Mouse (Mus musculus) G1E-ER4 (cell line): ENCODE measurements around the gene Dnah2. TPM values are rescaled to one million over a fixed set of nuclear protein-coding genes. Genes with fewer than 3 reads are reported as not detected.

Source experiments
- GATA1 ChIP-seq: IDR thresholded peaks from one replicate; pipeline ENCODE4 v1.8.0; 2012; ENCODE audit warnings: low read length, inconsistent platforms
- polyA plus RNA-seq: library from polyadenylated mRNA; stranded (reverse); fragments of >175 nt; gene quantifications from 2 replicates; pipeline ENCODE4 v1.2.3, GENCODE M21; 2012

Dnah2 gene
- polyA plus RNA-seq, 1 experiment = 0.01 TPM

DNA sequence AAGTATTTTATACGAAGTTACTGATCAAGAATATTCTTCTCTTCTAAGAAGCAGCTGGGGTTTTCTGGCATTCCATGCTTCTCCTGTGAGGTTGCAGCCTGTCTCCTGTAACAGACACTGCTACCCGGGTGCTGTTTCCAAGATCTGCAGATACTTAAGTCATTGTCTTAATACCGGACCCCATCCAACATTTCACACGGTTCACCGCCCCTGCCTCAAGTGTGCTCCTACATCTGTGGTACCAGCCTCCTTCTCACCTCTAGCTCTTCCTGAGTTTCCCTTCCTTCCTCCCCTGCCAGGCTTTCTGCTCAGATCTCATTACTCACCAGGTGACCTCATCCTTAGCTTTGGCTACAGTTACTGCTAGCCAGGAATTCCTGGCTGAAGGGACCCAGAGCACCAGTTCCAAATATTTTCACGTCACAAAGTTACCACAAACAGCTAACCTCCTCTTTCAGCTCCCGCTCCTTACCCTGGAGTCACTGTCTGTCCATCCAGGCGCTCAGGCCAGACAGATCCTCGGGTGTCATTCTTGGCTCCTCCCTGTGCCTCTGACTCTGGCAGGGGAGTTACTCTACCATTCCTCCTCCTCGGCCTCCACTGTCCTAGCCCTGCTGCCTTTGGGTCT, 166.3 kb downstream of the Dnah2 start:
- no peak for TF ChIP-seq GATA1

DNA sequence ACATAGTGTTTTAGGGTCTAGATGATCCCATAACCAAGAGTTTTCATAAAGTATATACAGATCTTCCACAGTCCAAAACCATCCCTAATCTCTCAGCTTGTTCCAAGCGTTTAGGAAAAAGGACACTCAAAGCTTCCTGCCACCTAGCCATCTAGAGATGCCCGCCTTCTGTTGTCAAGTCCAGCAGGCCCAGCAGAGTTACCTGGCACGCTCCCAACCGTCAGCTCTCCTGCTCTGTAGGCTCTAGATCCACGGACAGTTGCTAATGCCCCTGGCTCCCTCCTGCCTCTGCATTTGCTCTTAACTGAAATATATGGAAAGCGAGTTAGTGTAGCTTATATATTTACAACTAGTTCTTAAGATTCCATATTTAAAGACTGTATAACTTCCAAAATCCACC, 167.6 kb downstream of the Dnah2 start:
- no peak for TF ChIP-seq GATA1

DNA sequence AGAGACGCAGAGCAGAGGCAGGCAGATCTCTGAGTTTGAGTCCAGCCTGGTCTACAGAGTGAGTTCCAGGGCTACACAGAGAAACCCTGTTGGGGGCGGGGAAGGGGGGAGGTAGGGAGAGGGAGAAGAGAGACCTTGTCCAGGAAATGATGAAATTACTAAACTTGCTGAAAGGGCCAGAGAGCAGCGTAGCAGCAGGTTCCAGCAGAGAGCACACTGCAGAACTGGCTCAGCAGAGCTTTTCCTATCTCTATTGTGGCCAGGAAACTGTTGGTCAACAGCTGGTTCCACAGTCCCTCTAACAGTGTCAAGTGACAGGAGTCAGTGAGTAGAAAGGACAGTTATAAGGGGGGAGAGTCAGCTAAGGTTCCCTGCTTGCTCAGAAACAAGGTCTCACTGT, 169.3 kb downstream of the Dnah2 start:
- no peak for TF ChIP-seq GATA1

DNA sequence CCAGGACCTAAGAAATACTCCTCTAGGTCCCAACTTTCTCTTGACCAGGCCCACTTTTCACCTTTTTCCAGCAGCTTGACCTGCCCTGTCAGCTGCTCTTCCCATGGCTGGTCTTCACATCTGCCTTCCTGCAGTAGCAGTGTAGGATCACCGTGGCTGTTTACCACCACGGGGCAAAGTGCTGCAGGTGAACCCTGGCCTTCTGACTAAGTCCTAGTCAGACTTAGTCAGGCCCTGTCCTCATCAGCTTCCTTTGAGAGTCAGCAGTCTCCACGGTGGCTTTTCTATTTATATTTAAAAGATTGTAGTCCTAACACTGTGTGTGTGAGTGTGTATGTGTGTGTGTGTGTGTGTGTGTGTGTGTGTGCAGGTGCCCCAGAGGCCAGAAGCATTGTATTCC, 171.1 kb downstream of the Dnah2 start:
- no peak for TF ChIP-seq GATA1

DNA sequence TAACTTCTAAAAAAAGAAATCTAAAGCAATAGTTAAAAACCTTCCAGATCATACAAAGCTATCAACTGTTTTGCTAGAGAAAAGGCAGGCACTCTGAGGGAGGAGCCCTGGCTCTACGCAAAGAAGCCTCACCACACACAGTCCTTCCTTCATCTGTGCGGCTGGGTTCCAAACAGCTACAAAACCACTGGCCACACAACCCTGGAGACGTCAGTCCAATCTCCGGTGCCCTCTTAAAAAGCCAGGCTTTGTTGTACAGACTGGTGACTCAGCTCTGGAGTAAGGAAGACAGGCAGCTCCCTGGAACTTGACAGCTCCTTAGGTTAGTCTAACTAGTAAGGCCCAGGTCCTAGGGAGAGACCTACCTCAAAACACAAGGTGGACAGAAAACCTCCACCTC, 173.3 kb downstream of the Dnah2 start:
- no peak for TF ChIP-seq GATA1

DNA sequence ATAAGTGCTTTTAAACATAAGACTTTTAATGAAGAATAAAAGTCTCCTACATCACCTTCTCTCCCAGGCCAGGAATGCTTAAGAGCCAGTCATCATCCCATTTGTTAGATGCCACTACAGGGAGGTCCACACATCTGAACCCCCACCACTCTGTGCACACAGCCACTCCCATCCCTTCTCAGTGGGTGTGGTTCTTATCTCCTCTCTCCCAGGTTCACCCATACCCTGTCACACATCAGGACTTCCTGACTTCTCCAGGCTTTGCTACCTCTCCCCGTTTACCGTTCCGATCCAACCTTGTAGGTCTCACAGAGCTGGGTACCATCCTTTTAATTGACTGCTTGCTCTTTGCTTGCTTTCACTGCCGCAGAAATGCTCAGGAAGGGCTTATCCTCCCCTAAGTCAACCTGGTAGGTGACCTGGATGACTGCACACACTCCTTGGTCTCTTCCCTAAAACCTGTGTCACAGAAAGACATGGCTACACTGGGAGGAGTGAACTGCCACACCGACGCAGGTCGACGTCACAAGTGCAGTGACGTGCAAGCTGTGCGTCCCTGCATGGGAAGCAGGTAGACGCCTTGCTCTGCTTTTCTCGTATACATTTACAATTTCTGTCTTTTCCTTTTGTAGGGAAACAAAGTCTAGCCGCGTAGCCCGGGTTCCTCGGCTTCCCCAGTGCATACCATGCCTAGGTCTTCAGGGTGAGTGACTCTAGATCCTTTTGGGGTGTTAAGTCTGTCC, 175.5 kb downstream of the Dnah2 start:
- TF ChIP-seq GATA1 = no peak

DNA sequence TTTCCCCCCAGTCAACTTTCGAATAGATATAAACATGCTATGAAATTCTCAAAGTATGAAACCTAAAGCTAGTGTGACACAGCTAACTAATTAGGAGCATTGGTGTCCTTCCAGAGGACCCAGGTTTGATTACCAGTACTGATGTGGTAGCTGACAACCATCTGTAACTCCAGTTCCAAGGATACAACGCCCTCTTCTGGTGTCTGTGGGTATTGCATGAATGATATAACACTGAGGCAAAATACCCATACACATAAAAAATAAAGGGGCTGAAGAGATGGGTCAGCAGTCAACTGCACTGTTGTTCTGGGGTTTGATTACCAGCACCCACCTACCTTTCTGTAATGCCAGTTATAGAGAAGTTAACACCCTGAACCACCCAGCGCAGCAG, 176.1 kb downstream of the Dnah2 start:
- TF ChIP-seq GATA1 = no peak

DNA sequence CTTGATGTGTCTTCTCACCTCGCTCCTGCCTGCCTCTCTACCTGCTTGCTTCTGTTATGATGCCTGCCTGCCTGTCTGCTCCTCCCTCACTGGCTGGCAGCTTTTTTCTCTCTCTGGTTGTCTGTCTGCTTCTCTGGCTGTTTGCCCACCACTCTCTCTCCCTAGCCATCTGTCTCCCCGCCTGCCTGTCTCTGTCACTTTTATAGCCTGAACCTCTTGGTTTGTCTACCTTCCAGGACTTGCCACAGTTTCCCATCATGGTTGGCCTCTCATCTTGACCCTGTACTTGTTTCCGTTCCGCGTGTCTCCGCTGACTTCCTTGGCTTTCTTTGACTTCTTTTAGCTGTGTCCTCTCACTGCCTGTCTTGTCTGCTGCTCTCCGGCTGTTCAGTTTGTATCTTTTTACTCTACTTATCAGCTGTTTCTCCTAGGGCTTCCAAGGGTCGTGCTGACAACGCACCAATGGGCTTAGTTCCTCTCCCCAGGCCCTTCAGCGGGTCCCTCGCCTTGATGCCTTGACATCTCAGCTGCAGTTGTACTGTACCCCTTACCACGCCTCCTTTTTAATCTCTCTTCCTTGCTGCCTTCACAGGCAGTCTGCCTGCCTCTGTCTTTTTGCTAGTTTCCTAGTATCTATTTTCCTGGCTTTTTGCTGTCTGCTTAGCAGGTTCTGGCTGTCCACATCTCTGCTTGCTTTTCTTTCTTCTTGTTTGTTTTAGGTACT, 176.7 kb downstream of the Dnah2 start:
- TF ChIP-seq GATA1 = no peak

DNA sequence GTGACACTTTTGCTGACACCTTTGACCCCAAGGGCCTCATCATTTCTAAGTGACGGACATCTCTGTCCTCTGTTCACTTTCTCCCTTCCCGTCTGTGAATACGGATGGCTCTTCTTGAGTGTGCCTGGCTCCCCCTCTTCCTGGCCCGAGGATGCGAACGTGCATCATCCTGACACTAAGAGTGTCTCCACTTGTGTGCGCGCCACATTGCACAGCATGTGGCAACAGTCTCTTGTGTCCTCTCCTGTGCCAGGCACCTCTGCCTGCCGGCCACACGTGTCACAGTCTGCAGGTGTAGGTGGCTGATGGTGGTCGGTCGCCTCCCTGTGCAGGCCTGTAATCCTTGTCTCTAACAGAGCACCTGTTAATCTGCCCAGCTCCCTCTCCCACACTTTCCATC, 177.3 kb downstream of the Dnah2 start:
- TF ChIP-seq GATA1 = no peak

DNA sequence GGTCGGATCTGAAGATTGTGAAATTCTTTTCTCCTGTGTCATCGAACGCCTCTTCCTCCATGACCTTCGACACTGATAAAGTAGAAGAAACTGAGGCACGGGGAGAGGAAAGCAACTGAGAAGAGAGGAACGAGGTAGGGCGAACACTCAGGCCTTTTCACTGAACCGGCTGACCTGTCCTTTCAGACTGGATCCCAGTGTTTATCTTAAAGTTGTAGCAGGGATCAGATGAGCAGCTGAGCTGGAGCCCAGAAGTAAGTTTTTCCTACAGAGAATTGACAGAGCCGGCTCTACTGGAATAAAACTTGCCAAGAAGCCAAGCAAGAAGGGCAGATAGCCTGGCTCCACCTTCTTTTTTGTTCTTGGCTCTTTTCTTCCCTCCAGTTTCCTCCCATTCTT, 178.1 kb downstream of the Dnah2 start:
- TF ChIP-seq GATA1 = no peak

Other genes starting within 250 kb of the Dnah2 start
- 39.6 and 50.3 TPM in 2 replicates for gene Cntrob, start 225.3 kb downstream of the Dnah2 start, polyA plus RNA-seq
- 4.2 and 6.8 TPM in 2 replicates for gene Trappc1, start 225.1 kb downstream of the Dnah2 start, polyA plus RNA-seq
- gene Kcnab3, start 222.9 kb downstream of the Dnah2 start, polyA plus RNA-seq = 2.1 and 2.7 TPM in 2 replicates
- gene Rnf227, start 208.6 kb downstream of the Dnah2 start, polyA plus RNA-seq = not detected in 2 replicates
- gene Chd3, start 179.7 kb downstream of the Dnah2 start, polyA plus RNA-seq = 279 and 331 TPM in 2 replicates
- gene Naa38, start 153.6 kb downstream of the Dnah2 start, polyA plus RNA-seq = 126 and 142 TPM in 2 replicates
- 7.4 and 7.5 TPM in 2 replicates for gene Cyb5d1, start 153.5 kb downstream of the Dnah2 start, polyA plus RNA-seq
- gene Tmem88, start 150.9 kb downstream of the Dnah2 start, polyA plus RNA-seq = 2.3 and 3.6 TPM in 2 replicates
- gene Kdm6b, start 135.4 kb downstream of the Dnah2 start, polyA plus RNA-seq = 59.3 and 72.1 TPM in 2 replicates
- 0.66 and 0.68 TPM in 2 replicates for gene Efnb3, start 11.1 kb upstream of the Dnah2 start, polyA plus RNA-seq
- gene Wrap53, start 31.1 kb upstream of the Dnah2 start, polyA plus RNA-seq = 11.0 and 23.0 TPM in 2 replicates
- gene Trp53, start 31.2 kb upstream of the Dnah2 start, polyA plus RNA-seq = 209 and 211 TPM in 2 replicates
- gene Atp1b2, start 56.8 kb upstream of the Dnah2 start, polyA plus RNA-seq = 69.6 and 87.4 TPM in 2 replicates
- gene Shbg, start 68.8 kb upstream of the Dnah2 start, polyA plus RNA-seq = not detected in 2 replicates
- not detected in 2 replicates for gene Sat2, start 72.9 kb upstream of the Dnah2 start, polyA plus RNA-seq
- gene Fxr2, start 83.9 kb upstream of the Dnah2 start, polyA plus RNA-seq = 76.6 and 104 TPM in 2 replicates
- 0.30 and 0.49 TPM in 2 replicates for gene Sox15, start 106.2 kb upstream of the Dnah2 start, polyA plus RNA-seq
- gene Mpdu1, start 113.5 kb upstream of the Dnah2 start, polyA plus RNA-seq = 24.4 and 30.0 TPM in 2 replicates
- 1.1 and 1.2 TPM in 2 replicates for gene Cd68, start 117.0 kb upstream of the Dnah2 start, polyA plus RNA-seq
- gene Eif4a1, start 123.3 kb upstream of the Dnah2 start, polyA plus RNA-seq = 326 and 403 TPM in 2 replicates
- gene Senp3, start 133.0 kb upstream of the Dnah2 start, polyA plus RNA-seq = 117 and 153 TPM in 2 replicates
- not detected in 2 replicates for gene Tnfsf13, start 136.7 kb upstream of the Dnah2 start, polyA plus RNA-seq
- not detected in 2 replicates for gene Tnfsf12, start 146.7 kb upstream of the Dnah2 start, polyA plus RNA-seq
- gene Tnfsfm13, start 147.0 kb upstream of the Dnah2 start, polyA plus RNA-seq = not detected in 2 replicates
- gene Polr2a, start 209.5 kb upstream of the Dnah2 start, polyA plus RNA-seq = 65.1 and 65.3 TPM in 2 replicates
- gene Slc35g3, start 212.9 kb upstream of the Dnah2 start, polyA plus RNA-seq = not detected in 2 replicates
- gene Zbtb4, start 216.8 kb upstream of the Dnah2 start, polyA plus RNA-seq = 14.5 and 15.2 TPM in 2 replicates
- gene Chrnb1, start 246.8 kb upstream of the Dnah2 start, polyA plus RNA-seq = 0.03 and 0.11 TPM in 2 replicates